Comparison of ENCODE assay signal across 21 mouse cellular contexts in genomic region chr12:50508762-50509161, GRCm38 (mm10).
"Had no signal": no experiment of that assay in that cellular context is flagged by ENCODE, and none has a peak within 500 bp of the region (broad histone marks: within the 10 kb centered on the region; RNA-seq: fewer than 3 reads in every experiment).

No protein-coding gene starts in this region.

- H3K27ac ChIP-seq: limb, embryonic 12.5 days; limb, embryonic 15.5 days; liver, embryonic 14.5 days; midbrain, embryonic 10.5 days; midbrain, embryonic 13.5 days; neural tube, embryonic 13.5 days; stomach, embryonic 15.5 days had no signal

- ATAC-seq: intestine, postnatal 0 days; liver, postnatal 0 days; lung, postnatal 0 days; midbrain, embryonic 13.5 days; midbrain, embryonic 16.5 days had no signal

- H3K4me3 ChIP-seq: limb, embryonic 12.5 days; limb, embryonic 15.5 days; megakaryocyte, embryonic 14.5 days; midbrain, embryonic 10.5 days; midbrain, embryonic 13.5 days; myocyte; neural tube, embryonic 13.5 days; stomach, embryonic 15.5 days had no signal

- H3K27me3 ChIP-seq: limb, embryonic 12.5 days; limb, embryonic 15.5 days; megakaryocyte, embryonic 14.5 days; midbrain, embryonic 13.5 days; neural tube, embryonic 13.5 days; stomach, embryonic 15.5 days had no signal

- H3K4me2 ChIP-seq: limb, embryonic 12.5 days; limb, embryonic 15.5 days; liver, embryonic 11.5 days; lung, embryonic 14.5 days; midbrain, embryonic 13.5 days; neural tube, embryonic 13.5 days; stomach, embryonic 15.5 days had no signal

- H3K9me3 ChIP-seq: limb, embryonic 12.5 days; limb, embryonic 15.5 days; midbrain, embryonic 10.5 days; midbrain, embryonic 13.5 days; neural tube, embryonic 13.5 days; stomach, embryonic 15.5 days had no signal

- DNase-seq: left cerebral cortex, postnatal 4 days; liver, postnatal 0 days; lung, embryonic 14.5 days; lung, postnatal 36 days; retina, postnatal 1 day; right cerebral cortex, postnatal 25 days; spleen, adult 18-20 months; thymus, postnatal 25 days had no signal

- H3K9ac ChIP-seq: limb, embryonic 12.5 days; limb, embryonic 15.5 days; liver, embryonic 14.5 days; liver, postnatal 0 days; lung, embryonic 14.5 days; midbrain, embryonic 13.5 days; neural tube, embryonic 13.5 days; stomach, embryonic 15.5 days had no signal

- H3K36me3 ChIP-seq: limb, embryonic 12.5 days; limb, embryonic 15.5 days; midbrain, embryonic 10.5 days; midbrain, embryonic 13.5 days; neural tube, embryonic 13.5 days; stomach, embryonic 15.5 days had no signal

- H3K4me1 ChIP-seq: limb, embryonic 12.5 days; limb, embryonic 15.5 days; megakaryocyte, embryonic 14.5 days; midbrain, embryonic 13.5 days; neural tube, embryonic 13.5 days; stomach, embryonic 15.5 days had no signal
